Mouse (Mus musculus): ENCODE results near the gene Rin3.

The Rin3 gene

DNA sequence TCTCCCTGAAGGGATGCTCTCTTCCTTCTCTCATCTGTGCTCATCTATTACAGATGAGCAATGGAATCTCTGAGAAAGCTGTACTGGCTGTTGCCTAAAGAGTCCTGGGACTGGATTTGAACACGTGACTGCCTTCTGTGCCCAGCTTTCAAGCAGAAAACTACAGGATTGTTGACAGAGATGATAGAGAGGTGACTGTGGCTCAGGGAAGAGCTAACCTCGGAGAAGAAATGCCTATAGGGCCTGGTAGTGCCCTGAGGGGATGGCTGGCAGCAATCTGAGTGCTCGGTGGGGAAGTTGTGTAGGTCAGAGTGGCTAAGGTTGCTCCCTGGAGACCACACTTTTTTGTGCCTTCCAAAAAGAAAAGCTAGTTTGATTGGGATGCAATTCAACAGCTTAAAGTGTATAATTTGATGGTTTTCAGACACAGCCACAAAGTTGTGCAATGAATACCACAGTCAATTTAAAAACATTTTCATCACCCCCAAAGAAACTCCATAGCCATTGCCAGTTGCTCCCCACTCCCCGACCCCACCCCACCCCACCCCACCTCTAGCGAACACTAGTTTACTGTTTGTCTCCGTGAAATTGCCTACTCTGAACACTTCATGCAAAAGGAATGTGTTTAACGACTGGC lies 1.9 kb upstream of the Rin3 start:
- no peak for DNase-seq (ENCODE audit: low spot score in 2 of 2)

GRCm38 (mm10) chr12:102282126-102282525 lies 722 bp upstream of the Rin3 start:
- DNase-seq (ENCODE audit: low spot score in 2 of 2) = no peak

DNA sequence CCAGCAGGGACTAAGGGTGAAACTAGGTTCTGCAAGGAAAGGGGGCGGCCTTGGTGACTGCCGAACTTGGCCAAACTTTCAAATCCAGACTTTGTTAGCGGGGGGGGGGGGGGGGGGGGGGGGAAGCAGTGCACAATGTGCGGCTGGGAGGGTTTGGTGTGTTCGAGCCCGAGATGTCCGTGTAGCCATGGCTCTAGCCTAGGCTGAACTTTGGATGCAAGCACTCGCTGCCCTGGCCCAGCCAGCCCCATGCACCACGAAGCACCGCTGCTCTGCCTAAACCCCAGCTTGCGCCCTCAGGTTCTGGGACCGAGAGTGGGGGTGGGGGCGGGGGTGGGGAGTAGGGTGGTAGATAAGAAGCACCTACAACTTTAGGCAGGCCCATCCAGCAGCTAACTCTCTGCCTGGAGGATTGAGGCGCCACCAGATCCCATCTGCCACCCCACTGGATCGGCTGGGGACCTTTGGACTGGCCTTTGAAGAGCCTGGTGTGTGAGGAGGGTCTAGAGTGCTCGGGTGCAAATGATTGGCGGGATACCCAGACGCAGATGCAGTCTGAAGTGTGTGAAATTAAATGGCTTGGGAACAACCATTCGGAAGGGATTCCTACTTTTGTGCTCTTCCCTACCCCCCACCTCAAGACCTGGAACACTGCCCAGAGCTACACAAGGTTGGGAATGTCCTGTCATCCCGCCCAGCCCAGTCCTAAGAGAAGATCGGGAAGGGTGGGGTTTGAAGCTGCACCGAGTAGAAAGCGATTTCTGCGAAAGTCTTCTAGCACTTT lies 827 bp downstream of the Rin3 start:
- DNase-seq (ENCODE audit: low spot score in 2 of 2) = no peak

DNA sequence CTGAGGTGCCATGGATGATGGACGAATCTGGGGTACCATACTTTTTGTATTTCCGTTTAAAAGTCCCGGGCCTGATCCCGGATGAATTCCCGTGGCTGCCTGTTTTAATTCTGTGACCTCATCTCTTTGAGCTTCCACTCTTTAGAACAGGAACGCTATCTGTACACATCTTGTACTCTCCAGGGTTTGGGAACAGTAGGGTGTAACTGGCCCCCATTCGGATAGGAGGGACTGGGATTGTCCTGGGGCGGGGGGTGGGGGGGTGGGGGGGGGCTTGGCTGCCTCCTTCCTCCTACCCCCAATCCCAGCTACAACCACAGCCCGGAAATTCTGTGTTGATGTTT lies 1.4 kb downstream of the Rin3 start:
- DNase-seq (ENCODE audit: low spot score in 2 of 2) = no peak

DNA sequence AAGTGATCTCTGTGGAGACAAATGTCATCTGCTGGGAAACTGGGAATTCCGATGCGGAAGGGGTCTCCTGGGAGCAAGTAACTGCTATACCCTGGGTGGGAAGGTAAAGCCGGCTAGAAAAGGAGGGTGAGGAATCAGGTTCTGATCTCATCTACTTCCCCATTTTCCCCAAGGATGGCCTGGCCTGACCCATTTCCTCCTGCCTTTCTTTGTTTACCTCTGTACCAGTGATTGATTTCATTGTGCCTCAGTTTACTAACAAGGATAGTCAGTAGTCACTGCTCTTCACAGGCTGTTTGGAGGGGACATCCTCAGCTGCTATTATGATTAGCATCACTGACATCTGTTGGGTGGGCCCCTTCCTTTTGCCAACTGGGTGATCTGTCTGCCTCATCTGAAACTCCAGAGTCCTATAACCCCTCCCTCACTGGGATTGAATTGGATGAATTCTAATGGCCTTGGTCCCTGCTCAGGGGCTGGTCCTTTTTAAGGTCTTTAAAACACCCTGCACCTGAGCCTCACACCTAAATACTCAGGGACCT lies 1.8 kb downstream of the Rin3 start:
- DNase-seq (ENCODE audit: low spot score in 2 of 2) = no peak

GRCm38 (mm10) chr12:102285318-102285717 lies 2.5 kb downstream of the Rin3 start:
- DNase-seq (ENCODE audit: low spot score in 2 of 2) = no peak

GRCm38 (mm10) chr12:102285779-102286178 lies 2.9 kb downstream of the Rin3 start:
- no peak for DNase-seq (ENCODE audit: low spot score in 2 of 2)

GRCm38 (mm10) chr12:102286681-102287414 lies 4.0 kb downstream of the Rin3 start:
- DNase-seq (ENCODE audit: low spot score in 2 of 2) = peak in 1 of 2 experiments; percentile 42

- DNase-seq (ENCODE audit: low spot score in 2 of 2) = no peak
Measured at GRCm38 (mm10) chr12:102287904-102288602, 5.2 kb downstream of the Rin3 start.

- DNase-seq (ENCODE audit: low spot score in 2 of 2) = no peak
Measured at GRCm38 (mm10) chr12:102288846-102289245, 6.0 kb downstream of the Rin3 start.

GRCm38 (mm10) chr12:102289568-102289967 lies 6.7 kb downstream of the Rin3 start:
- DNase-seq (ENCODE audit: low spot score in 2 of 2) = no peak

DNA sequence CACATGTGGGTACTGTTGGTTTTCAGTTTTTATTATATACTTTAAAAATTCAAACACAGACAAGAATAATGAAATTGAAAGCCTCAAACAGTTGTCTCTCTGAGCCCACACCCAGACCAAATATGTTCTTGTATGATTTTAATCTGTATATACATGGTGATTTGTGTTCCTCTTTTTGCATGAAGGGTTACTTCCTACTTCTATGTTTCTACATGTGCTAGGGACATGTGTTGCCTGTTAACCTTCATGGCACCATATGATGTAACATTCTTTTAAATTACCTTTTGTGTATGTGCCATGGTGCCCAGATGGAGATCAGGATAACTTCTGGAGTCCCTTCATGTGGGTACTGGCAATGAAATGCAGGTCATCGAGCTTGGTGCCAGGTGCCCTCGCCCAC lies 7.8 kb downstream of the Rin3 start:
- no peak for DNase-seq (ENCODE audit: low spot score in 2 of 2)

GRCm38 (mm10) chr12:102291686-102292085 lies 8.8 kb downstream of the Rin3 start:
- DNase-seq (ENCODE audit: low spot score in 2 of 2) = no peak

- DNase-seq (ENCODE audit: low spot score in 2 of 2) = no peak
Measured at GRCm38 (mm10) chr12:102292501-102293215, 9.8 kb downstream of the Rin3 start.

GRCm38 (mm10) chr12:102294634-102295033 lies 11.8 kb downstream of the Rin3 start:
- no peak for DNase-seq (ENCODE audit: low spot score in 2 of 2)

DNA sequence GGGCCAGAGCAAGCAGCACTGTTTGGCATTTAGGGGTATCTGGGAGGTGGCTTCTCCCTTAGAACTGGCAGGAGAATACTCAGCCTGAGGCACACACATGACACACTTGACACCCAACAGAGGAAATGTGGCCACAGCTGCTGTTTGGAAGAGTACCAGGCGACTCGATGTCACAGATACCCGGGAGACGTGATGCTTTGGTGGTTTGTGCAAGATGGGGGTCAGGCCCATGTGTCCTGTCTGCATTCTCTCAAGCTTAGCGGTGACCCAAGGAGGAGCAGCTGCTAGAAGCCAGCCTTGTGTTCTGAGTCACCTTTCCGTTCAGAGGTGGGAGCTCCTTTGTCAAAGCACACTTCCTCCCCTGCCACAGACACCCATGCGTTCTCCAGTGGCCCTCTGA lies 12.4 kb downstream of the Rin3 start:
- DNase-seq (ENCODE audit: low spot score in 2 of 2) = no peak

GRCm38 (mm10) chr12:102295662-102296061 lies 12.8 kb downstream of the Rin3 start:
- no peak for DNase-seq (ENCODE audit: low spot score in 2 of 2)

GRCm38 (mm10) chr12:102296361-102296760 lies 13.5 kb downstream of the Rin3 start:
- no peak for DNase-seq (ENCODE audit: low spot score in 2 of 2)

- DNase-seq (ENCODE audit: low spot score in 2 of 2) = no peak
Measured at GRCm38 (mm10) chr12:102296967-102297366, 14.1 kb downstream of the Rin3 start.

DNA sequence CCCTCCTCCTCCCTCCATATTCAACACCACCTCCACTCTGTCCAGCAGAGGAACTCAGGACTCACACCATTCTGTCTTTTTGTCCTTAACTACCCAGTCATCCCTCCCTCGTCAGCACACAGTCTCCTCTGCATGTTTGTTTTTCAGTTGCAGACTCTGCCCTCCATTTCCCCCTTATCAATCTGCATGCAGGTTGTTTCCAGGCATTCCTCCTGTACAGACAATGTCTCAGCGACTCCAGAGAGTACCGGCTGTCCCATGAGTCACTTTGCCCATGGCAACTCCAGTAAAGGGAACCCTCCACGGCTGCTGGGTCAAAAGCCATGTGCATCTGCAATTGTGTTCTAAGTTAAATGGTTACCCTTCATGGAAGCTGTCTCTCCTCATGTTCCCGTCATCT lies 16.4 kb downstream of the Rin3 start:
- no peak for DNase-seq (ENCODE audit: low spot score in 2 of 2)

DNA sequence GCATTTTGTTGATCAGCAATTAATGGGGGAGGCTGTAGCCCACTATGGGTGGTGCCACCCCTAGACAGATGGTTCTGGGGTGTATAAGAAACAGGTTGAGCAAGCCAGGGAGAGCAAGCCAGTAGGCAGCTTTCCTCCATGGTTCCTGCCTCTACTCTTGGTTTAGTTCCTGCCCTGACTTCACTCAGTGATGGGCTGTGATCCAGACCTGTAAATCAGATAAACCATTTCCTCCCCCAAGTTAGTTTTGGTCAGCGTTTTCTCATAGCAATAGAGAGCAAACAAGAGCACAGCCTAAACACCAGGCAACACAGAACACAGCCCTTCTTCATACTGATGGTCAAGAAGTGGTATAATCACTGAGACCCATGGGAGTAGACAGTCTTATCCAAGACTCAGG lies 18.7 kb downstream of the Rin3 start:
- DNase-seq (ENCODE audit: low spot score in 2 of 2) = no peak
